Mouse (Mus musculus) heart, postnatal 14 days (tissue): ENCODE data around the gene Gm10563. TPM values are rescaled to one million over a fixed set of nuclear protein-coding genes. Genes with fewer than 3 reads are reported as not detected.

Experiments used
- DNase-seq, 2 experiments: peaks; one replicate each; pipeline ENCODE4 v3.0.0; 2021 to 2022
- intact Hi-C: fragments of 180-260 bp; cut with DNase I; formaldehyde crosslinking; loops from one replicate; pipeline ENCODE4 v1.15.1; 2025
- total RNA-seq, 2 experiments: library from RNA; stranded (reverse); gene quantifications; 2 replicates each; pipeline ENCODE4 v1.2.3; 2021

Gene Gm10563
- total RNA-seq, 2 experiments from 2014 or later, result not detected

DNA sequence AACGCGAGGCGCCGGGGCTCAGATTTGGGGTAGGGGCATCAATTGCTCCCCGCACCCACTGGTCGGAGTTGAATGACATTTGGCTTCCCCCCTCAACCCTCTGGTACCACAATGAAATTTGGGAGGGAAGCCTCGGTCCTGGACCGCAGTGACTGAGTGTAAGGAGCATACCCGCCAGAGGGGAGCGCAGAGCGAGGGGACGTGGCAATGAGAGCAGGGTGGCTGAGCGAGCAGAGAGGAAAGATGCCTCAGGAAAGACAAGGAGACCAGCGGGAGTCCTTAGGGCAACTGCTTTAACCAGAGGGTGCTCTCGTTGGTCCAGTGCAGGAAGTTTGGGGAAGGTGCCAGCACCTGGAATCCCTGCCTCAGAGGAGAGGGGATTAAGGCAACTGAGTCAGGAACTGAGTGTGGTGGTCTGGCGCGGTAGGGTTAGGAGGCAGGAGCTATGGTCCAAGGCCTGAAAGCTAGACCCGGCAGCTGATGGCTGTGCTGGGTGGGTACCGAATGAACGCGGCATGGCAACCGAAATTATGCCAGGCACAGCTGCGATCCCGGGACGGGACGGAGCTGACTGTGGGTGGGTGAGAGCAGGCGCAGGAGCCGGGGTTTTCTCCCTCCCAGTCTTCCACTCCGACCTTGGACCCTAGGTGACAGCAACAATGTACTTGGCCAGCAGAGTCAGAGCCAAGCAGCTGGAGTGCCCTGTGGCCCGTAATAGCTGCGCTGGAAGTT, 8.4 kb upstream of the Gm10563 start:
- intact Hi-C loops, result no loop called here
- DNase-seq, result peak; percentile 34 to 50

- intact Hi-C loops, result no loop called here
Measured at GRCm38 (mm10) chr4:155653086-155653450, 7.9 kb upstream of the Gm10563 start, which contains the start of gene Mmp23. Mmp23 (minus strand) TSS chr4:155653384.

GRCm38 (mm10) chr4:155652283-155653085, 7.3 kb upstream of the Gm10563 start:
- intact Hi-C loops, result no loop called here
- DNase-seq, result peak in 1 of 2 experiments; percentile 16

More at GRCm38 (mm10) chr4:155653086-155653450, 7.9 kb upstream of the Gm10563 start, which contains the start of gene Mmp23:
- peak; percentile 72 to 73 for DNase-seq

DNA sequence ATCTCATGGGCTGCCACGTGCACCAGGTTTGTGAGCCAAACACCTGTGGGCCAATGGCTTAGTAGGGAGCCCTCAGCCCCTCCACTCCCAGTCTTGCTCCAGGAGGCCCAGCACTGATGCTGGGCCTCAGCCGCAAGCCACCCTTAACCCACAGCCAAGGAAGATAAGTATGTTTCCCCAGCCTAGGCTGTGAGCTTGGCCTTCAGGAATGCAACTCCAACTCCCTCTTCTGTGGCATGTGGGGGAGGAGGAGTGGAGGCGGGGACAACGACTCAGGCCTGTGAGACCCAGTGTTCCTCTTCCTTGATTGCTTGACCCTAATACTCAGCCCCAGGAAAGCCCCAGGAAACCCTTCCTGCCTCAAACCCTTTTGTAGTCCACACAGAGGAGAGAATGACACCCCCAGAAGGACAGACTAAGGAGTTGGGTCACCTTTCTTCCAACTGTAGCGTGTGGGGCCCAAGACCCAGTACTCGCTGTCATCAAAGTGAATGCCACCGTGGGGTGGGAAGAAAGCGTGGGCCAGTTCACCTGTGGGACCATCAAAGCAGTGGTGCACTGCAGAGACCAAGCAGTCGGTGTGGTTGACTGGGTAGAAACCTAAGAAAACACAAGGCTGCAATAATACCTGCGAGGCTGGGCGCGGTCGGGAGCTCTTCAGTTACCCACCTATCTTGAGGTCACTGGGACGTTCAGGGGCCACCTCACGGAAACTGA, 6.5 kb upstream of the Gm10563 start:
- intact Hi-C loops, result no loop called here
- DNase-seq, result peak; percentile 53 to 61

GRCm38 (mm10) chr4:155649355-155649754, 4.1 kb upstream of the Gm10563 start:
- no peak for DNase-seq
- intact Hi-C loops, result loop anchor here (2.0 kb wide), 1 partner anchor 13 kb away; no protein-coding TSS in a partner anchor

GRCm38 (mm10) chr4:155645721-155646120, 513 bp upstream of the Gm10563 start:
- intact Hi-C loops, result no loop called here
- no peak for DNase-seq

- intact Hi-C loops, result no loop called here
- DNase-seq, result no peak
Measured at GRCm38 (mm10) chr4:155643531-155643930, 1.7 kb downstream of the Gm10563 start.

GRCm38 (mm10) chr4:155635766-155636499, 9.3 kb downstream of the Gm10563 start:
- intact Hi-C loops, result no loop called here
- no peak for DNase-seq

- DNase-seq, result no peak
- intact Hi-C loops, result no loop called here
Measured at GRCm38 (mm10) chr4:155630267-155630666, 14.9 kb downstream of the Gm10563 start.

DNA sequence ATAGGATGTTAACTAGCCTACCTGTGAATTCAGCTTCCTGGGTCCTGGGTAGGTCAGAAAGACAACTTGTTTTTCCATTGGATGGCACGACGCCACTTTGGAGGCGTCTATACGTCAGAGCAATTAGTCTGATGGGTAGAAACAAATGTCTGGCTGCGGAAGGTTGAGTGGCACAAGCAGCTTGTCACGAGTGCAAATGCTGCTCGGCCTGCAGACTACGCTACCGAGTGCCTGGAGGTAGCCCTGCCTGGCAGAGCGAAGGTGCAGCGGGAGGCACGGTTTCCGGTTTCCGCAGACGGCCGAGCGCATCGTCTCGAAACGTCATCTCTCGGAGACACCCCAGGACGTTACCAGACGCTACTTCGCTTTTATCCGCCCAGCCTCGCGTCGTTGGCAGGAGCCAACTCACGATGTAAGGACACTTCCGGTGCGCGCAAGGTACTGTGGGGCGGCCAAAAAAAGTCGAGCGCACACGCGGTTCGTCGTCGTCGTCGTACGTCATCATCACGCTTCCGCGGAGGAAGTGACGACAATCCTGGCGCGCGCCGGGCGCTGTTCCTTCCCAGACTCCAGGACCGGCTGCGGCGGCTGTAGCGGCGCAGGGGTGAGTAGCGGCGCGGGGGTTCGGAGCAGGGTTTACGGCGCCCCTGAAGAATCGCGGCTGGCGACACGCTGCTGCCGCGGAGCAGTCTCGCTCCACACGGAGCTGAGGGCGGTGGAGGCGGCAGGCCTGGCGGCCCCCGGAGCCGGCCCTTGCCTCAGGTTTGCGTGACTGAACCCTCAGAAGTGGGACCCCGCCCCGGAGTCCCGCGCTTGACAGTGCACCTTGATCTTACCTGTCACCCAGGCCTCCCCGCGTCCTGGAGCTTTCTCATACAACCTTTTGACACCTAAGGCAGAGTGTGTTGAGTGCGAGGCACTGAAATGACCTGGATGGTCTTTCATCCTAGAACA, 20.6 kb downstream of the Gm10563 start, which contains the start of gene Cdk11b:
Gene Cdk11b, plus strand, starts transcription at position 517 of the 954 bp plus-strand sequence.
- intact Hi-C loops, result loop anchor here (5.0 kb wide), 1 partner anchor 43 kb away; the partner anchor contains the start of gene Mib2
- peak; percentile 94 to 97 for DNase-seq

GRCm38 (mm10) chr4:155618321-155618720, 26.9 kb downstream of the Gm10563 start:
- no peak for DNase-seq
- intact Hi-C loops, result no loop called here

GRCm38 (mm10) chr4:155613264-155613663, 31.9 kb downstream of the Gm10563 start:
- intact Hi-C loops, result no loop called here
- DNase-seq, result no peak

DNA sequence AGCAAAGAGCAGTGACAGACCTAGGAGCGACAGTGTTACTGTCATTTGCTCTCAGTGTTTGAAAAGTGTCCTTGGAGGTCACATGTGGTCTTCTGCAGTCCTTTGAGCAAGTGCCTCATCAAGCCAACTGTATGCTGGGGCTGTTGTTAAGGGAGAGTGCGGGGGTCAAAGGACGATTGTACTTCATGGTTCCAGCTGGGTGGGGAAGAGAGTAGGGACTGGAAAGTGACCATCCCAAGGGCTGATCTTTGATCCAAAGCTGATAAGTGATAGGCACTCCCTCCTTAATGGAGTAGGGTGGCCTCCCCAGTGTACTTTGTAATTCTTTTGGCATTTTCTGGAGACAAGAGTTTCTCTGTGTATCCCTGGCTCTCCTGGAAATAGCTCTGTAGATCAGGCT, 33.3 kb downstream of the Gm10563 start:
- intact Hi-C loops, result no loop called here
- DNase-seq, result no peak

DNA sequence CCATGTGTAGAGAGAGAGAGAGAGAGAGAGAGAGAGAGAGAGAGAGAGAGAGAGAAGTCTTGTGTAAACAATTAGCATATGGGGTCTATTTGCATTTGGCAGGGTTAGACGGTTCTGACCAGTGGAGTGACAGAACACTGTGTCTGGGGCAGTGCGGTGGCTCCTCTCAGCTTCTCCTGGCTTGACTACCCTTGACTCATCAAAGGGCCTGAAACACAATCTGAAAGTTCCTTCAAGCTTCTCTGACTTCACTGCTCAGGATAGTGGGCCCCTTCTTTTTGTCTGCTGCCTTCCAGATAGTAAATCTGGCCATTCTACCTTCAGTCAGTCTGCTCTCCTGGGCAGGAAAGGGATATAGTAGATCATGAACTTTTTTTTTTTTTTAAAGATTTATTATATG, 38.4 kb downstream of the Gm10563 start:
- DNase-seq, result no peak
- intact Hi-C loops, result no loop called here

GRCm38 (mm10) chr4:155605132-155605531, 40.1 kb downstream of the Gm10563 start:
- no peak for DNase-seq
- intact Hi-C loops, result no loop called here

DNA sequence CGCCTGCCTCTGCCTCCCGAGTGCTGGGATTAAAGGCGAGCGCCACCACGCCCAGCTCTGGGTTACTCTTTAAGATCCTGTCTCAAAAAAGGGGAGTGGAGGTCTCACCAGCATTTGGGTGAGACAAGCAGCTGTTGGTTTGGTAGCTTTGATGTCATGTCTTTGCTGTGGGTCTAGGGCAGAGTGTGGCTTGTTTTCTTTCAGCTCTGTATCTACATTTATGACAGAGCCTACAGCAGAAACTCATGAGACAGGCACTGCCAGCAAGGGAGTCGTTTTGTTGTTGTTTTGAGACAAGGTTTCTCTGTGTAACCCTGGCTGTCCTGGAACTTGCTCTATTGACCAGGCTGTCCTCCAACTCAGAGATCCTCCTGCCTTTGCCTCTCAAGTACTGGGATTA, 41.4 kb downstream of the Gm10563 start:
- intact Hi-C loops, result no loop called here
- no peak for DNase-seq

GRCm38 (mm10) chr4:155602753-155603152, 42.5 kb downstream of the Gm10563 start:
- intact Hi-C loops, result no loop called here
- DNase-seq, result no peak

- no peak for DNase-seq
- intact Hi-C loops, result no loop called here
Measured at GRCm38 (mm10) chr4:155601997-155602456, 43.2 kb downstream of the Gm10563 start.
